Mouse (Mus musculus) heart, adult 2 months (tissue): ENCODE data around the gene Prkag1. TPM values are rescaled to one million over a fixed set of nuclear protein-coding genes. Genes with fewer than 3 reads are reported as not detected.

Experiments
- DNase-seq, 2 experiments: peaks; one replicate each; pipeline ENCODE4 v3.0.0; 2021
- H3K27ac ChIP-seq: fragments of 200-600 bp; 2 replicates; pipeline ENCODE4 v1.8.1; 2022
- H3K27me3 ChIP-seq: fragments of 200-500 bp; 2 replicates; pipeline ENCODE4 v1.6.1; 2012; ENCODE audit warnings: mild to moderate bottlenecking, low read length, inconsistent platforms, mixed read lengths; ENCODE audit not compliant: control insufficient read depth, insufficient read depth
- H3K36me3 ChIP-seq: fragments of 200-500 bp; 2 replicates; pipeline ENCODE4 v1.6.1; 2012; ENCODE audit warnings: low read length, inconsistent platforms; ENCODE audit not compliant: control insufficient read depth, insufficient read depth
- H3K4me1 ChIP-seq: fragments of 200-500 bp; 2 replicates; pipeline ENCODE4 v1.6.1; 2011; ENCODE audit warnings: low read length; ENCODE audit not compliant: control insufficient read depth, insufficient read depth
- H3K4me3 ChIP-seq: fragments of 200-600 bp; 2 replicates; pipeline ENCODE4 v1.8.1; 2022
- H3K79me2 ChIP-seq: fragments of 200-500 bp; replicated peaks from 2 replicates; pipeline ENCODE4 v1.6.1; 2012; ENCODE audit warnings: mild to moderate bottlenecking, inconsistent platforms, low read length, moderate library complexity, mixed read lengths; ENCODE audit not compliant: control insufficient read depth, insufficient read depth
- H3K9ac ChIP-seq: fragments of 200-500 bp; 2 replicates; pipeline ENCODE4 v1.6.1; 2012; ENCODE audit warnings: low read depth, mild to moderate bottlenecking, control low read depth, inconsistent platforms, low read length, mixed read lengths
- CTCF ChIP-seq: fragments of 200-600 bp; IDR thresholded peaks from 2 replicates; pipeline ENCODE4 v1.8.1; 2022; ENCODE audit warnings: antibody characterized with exemption, mild to moderate bottlenecking, moderate library complexity
- EP300 ChIP-seq: fragments of 200-500 bp; IDR thresholded peaks from 2 replicates; pipeline ENCODE4 v1.6.1; 2011; ENCODE audit warnings: low read depth, low read length, control low read depth; ENCODE audit not compliant: insufficient read depth
- POLR2A ChIP-seq: fragments of 200-500 bp; IDR thresholded peaks from 2 replicates; pipeline ENCODE4 v1.6.1; 2011; ENCODE audit warnings: mild to moderate bottlenecking, low read depth, low read length, control low read depth; ENCODE audit not compliant: insufficient read depth
- WGBS: fragments of 180-500 bp; shearing (Covaris S2); methylation state at CpG from one replicate; pipeline ENCODE4 v1.1.7; 2018; 5-methylcytosine and 5-hydroxymethylcytosine counted together
- intact Hi-C: fragments of 180-260 bp; cut with DNase I; formaldehyde crosslinking; loops from one replicate; pipeline ENCODE4 v1.15.1; 2025
- polyA plus RNA-seq: library from polyadenylated mRNA; depleted of rRNA; stranded (reverse); fragments of >200 nt; gene quantifications from 2 replicates; pipeline ENCODE4 v1.2.3, GENCODE M21; 2012
- total RNA-seq, 2 experiments: library from RNA; stranded (reverse); gene quantifications; 2 replicates each; pipeline ENCODE4 v1.2.3; 2021

The Prkag1 gene
- total and polyA plus RNA-seq, 3 experiments, result 95.7 to 114 (median 104) TPM

DNA sequence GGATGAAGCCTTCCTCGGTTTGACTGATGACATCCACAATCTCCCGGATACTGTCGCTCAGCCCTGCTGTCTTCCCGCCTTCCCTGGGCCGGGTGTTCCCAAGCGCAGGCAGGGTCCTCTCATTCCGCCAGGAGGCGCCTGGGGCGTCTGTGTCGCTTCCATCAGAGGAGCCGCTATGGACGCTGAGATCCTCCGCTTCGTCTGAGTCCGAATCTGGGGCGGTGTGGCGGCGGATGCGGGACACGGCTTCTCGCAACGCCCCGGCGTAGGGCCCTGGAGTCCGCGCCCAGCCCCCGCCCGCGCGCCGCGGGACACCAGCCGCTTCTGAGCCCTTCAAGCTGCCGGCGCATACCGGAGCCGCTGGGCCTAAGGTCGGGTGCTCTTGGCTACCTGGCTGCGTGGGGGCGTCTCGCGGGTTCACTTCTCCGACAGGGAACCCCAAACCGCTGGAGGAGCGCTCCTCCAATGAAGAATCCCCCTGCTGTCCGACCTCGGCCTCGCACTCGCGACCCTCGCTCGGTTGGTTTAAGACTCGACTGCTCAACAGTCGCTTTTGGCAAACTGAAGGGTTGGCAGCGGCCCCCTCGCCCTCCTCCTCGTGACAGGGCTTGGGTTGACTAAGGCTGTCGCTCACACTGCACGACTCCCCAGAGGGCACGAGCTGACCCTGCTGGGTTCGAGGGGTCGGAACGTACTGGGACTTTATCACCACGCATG lies 25.8 kb downstream of the Prkag1 start:
- Histone ChIP-seq H3K27ac (no peak overlapping the region), H3K9ac (peak overlapping the region; percentile 57), H3K79me2 (no peaks in the 10 kb centered on the region), H3K4me3 (peak overlapping the region; percentile 36), H3K4me1 (peaks cover 3% of the 10 kb centered on the region; the same call in 1 of the 2 replicates), H3K27me3 (peaks cover 5% of the 10 kb centered on the region), H3K36me3 (no peaks in the 10 kb centered on the region)
- peak; percentile 73 to 80 for DNase-seq
- intact Hi-C loops, result no loop called here
- peak; percentile 84 for TF ChIP-seq CTCF
- TF ChIP-seq EP300, result no peak
- 5% methylated on average over 63 of the region's 64 CpGs for WGBS

DNA sequence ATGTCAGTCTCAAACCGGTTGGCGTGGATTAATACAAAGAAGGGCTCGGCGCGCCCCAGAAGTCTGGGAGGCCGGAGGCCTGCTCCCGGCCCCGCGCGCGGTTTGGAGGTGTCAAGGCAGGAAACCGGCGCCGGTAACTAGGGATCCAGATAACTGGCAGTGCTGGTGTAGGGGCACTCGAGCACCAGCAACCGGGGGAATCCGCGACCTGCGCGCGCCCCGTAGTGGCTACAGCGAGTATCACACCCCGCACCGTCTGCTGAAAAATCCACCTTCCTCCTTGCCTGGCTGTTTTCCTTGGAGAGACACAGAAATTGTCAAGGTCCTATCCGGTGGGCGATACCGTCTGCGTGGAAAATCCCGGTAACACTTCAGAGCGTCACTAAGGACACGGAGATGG lies 27.3 kb downstream of the Prkag1 start:
- no peaks in the 10 kb centered on the region for H3K36me3 ChIP-seq
- H3K79me2 ChIP-seq, result no peaks in the 10 kb centered on the region
- no peak overlapping the region for H3K4me3 ChIP-seq
- TF ChIP-seq POLR2A, result no peak
- TF ChIP-seq CTCF, result peak; percentile 98
- TF ChIP-seq EP300, result no peak
- intact Hi-C loops, result loop anchor here (5.0 kb wide), 1 partner anchor 102 kb away; no protein-coding TSS in a partner anchor
- H3K9ac ChIP-seq, result no peak overlapping the region
- DNase-seq, result peak; percentile 79 to 90
- H3K4me1 ChIP-seq, result peaks cover 3% of the 10 kb centered on the region; the same call in 1 of the 2 replicates
- 2% methylated on average over 32 of the region's 32 CpGs for WGBS
- peaks cover 5% of the 10 kb centered on the region for H3K27me3 ChIP-seq
- no peak overlapping the region for H3K27ac ChIP-seq

DNA sequence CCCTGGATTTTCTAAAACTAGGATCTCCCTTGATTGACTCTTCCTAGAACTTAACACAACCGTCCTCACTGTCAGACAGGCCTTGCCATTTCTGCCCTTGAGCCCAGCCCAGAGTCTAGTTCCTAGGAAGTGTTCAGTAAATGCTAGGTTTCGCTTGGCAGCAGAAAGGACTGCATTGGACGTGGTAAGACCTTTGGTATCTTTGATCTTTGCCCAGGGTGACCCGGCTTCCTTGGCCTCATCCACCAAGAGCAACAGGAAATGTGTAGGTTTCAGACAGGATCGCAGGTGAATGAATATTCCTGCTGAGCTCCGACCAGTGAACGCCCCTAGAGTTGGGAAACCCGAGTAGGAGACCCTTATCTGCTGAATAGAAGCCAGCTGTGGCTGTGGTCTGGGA lies 28.4 kb downstream of the Prkag1 start:
- Histone ChIP-seq H3K27me3 (peaks cover 5% of the 10 kb centered on the region), H3K4me1 (peaks cover 3% of the 10 kb centered on the region; the same call in 1 of the 2 replicates), H3K9ac (no peak overlapping the region), H3K79me2 (no peaks in the 10 kb centered on the region), H3K36me3 (no peaks in the 10 kb centered on the region), H3K27ac (no peak overlapping the region), H3K4me3 (no peak overlapping the region)
- intact Hi-C loops, result loop anchor here (5.0 kb wide), 1 partner anchor 101 kb away; no protein-coding TSS in a partner anchor
- DNase-seq, result no peak
- WGBS, result 38% methylated on average over 8 of the region's 8 CpGs
- TF ChIP-seq POLR2A, result no peak
- no peak for TF ChIP-seq EP300
- no peak for TF ChIP-seq CTCF

DNA sequence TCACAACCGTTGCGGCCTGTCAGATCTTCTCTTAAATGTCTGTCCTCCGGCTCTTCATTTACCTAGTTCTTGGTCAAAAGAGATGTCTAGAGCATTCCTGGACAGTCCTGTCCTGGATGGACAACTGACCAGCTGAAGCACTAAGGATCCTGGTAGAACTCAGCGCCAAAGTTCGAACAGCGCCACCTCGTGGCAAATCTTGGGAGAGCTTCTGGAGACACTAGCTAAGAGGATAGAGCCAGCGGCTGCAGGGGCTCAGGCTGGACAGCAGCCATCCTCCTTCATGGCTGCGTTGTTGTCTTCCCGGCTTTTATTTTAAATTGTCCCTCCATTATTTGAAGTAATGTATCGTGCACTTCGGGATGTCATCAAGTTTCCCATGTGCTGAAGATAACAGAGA lies 31.9 kb downstream of the Prkag1 start:
- Histone ChIP-seq H3K4me3 (no peak overlapping the region), H3K4me1 (peaks cover 2% of the 10 kb centered on the region; the same call in 1 of the 2 replicates), H3K27me3 (peaks cover 3% of the 10 kb centered on the region), H3K36me3 (no peaks in the 10 kb centered on the region), H3K79me2 (no peaks in the 10 kb centered on the region), H3K27ac (no peak overlapping the region), H3K9ac (no peak overlapping the region)
- TF ChIP-seq POLR2A, result no peak
- TF ChIP-seq CTCF, result peak; percentile 93
- no peak for TF ChIP-seq EP300
- 13% methylated on average over 12 of the region's 12 CpGs for WGBS
- DNase-seq, result peak; percentile 62 to 85
- intact Hi-C loops, result loop anchor here (5.0 kb wide), 1 partner anchor 87 kb away; no protein-coding TSS in a partner anchor

DNA sequence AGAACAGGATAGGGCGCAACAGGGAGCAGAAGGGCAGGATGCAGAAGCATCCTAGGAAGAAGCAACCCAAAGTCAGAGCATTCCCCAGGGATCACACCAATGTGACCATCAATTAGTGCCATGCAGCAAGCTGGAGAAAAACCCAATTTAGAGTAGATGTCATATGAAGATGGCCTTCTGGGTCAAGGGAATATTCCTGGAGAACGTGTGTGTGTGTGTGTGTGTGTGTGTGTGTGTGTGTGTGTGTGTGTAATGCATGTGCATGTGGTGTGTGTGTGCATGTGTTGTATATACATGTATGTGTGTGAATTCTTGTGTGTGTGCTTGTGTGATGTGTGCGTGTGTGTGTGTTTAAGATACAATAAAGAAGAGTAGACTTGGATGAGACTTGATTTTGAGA lies 32.4 kb downstream of the Prkag1 start:
- H3K27ac ChIP-seq, result no peak overlapping the region
- H3K4me1 ChIP-seq, result no peaks in the 10 kb centered on the region
- H3K27me3 ChIP-seq, result peaks cover 3% of the 10 kb centered on the region
- no peak for TF ChIP-seq EP300
- TF ChIP-seq CTCF, result no peak
- TF ChIP-seq POLR2A, result no peak
- WGBS, result 63% methylated on average over 3 of the region's 3 CpGs
- no peak overlapping the region for H3K9ac ChIP-seq
- no peaks in the 10 kb centered on the region for H3K36me3 ChIP-seq
- no peaks in the 10 kb centered on the region for H3K79me2 ChIP-seq
- intact Hi-C loops, result loop anchor here (5.0 kb wide), 1 partner anchor 87 kb away; no protein-coding TSS in a partner anchor
- no peak overlapping the region for H3K4me3 ChIP-seq
- no peak for DNase-seq
